Mouse (Mus musculus) adrenal gland, postnatal 36 days (tissue): ENCODE data around the gene Vmn1r227. TPM values are rescaled to one million over a fixed set of nuclear protein-coding genes. Genes with fewer than 3 reads are reported as not detected.

Experiments used
- DNase-seq, 2 experiments: peaks; one replicate each; pipeline ENCODE4 v3.0.0; 2021; ENCODE audit warnings: mixed read lengths in 1 of 2
- long read RNA-seq, 2 experiments: library from polyadenylated mRNA; stranded (forward); transcript quantifications; one replicate each; pipeline ENCODE4 v2.0.0; 2021; ENCODE audit warnings: borderline sequencing depth in 2 of 2
- total RNA-seq, 2 experiments: library from RNA; stranded (reverse); gene quantifications; 2 replicates each; pipeline ENCODE4 v1.2.3; 2021

Gene Vmn1r227
- not detected for total RNA-seq
- long read RNA-seq, experiment 1 = 0 reads
- long read RNA-seq, experiment 2 = 0 reads

DNA sequence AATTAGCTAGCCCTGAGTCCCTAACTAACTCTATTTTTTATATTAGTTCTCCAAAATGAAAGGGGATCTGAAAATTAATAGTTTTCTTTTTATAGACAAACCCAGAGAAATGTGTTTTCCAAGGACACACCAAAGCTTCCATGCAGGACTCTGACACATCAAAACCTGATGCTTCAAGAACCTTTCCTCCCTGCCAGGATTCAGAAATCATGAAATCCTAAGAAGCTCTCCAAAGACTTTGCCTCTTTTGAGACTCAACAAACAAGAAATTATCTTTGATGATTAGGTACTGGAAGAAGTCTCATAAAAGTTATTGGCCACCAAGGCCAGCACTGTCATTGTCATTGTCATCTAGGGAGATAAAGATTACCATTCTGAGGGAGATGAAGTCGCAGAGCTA, at the start of gene Vmn1r227:
TSS of gene Vmn1r227 (plus strand) at position 301 of the 400 bp plus-strand sequence.
- no peak for DNase-seq

DNA sequence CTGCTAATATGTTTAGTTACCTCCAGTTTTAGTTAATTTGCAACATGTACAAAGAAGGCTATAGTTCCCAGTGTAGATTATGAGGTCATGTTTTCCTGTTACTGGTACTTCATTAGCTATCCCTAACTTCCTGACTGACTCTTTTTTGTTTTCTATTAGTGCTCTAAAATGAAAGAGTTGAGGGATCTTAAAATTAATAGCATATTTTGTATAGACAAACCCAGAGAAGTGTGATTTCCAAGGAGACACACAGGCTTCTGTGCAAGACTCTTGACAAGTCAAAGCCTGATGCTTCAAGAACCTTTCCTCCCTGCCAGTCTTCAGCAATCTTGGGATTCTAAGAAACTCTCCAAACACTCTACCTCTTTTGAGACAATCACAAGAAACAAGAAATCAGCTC, 47.1 kb upstream of the Vmn1r227 start, which contains the start of gene Vmn1r226:
TSS of gene Vmn1r226 (plus strand) at position 301 of the 400 bp plus-strand sequence.
- no peak for DNase-seq

- DNase-seq = no peak
These were observed 56.4 kb downstream of the Vmn1r227 start, which contains the start of gene Vmn1r228 for GRCm38 (mm10) chr17:20786057-20786456. Gene Vmn1r228, minus strand, starts transcription at chr17:20786157.

Other genes starting within 250 kb of the Vmn1r227 start
- not detected for gene Vmn2r108, start 248.5 kb upstream of the Vmn1r227 start, total RNA-seq
- not detected for gene Vmn1r225, start 231.7 kb upstream of the Vmn1r227 start, total RNA-seq
- not detected for gene Vmn2r109, start 165.1 kb upstream of the Vmn1r227 start, total RNA-seq
- not detected for gene Vmn2r110, start 133.4 kb upstream of the Vmn1r227 start, total RNA-seq
- not detected for gene Fpr-rs3, start 105.0 kb upstream of the Vmn1r227 start, total RNA-seq
- not detected for gene Vmn1r226, start 47.0 kb upstream of the Vmn1r227 start, total RNA-seq
- not detected for gene Vmn1r228, start 56.3 kb downstream of the Vmn1r227 start, total RNA-seq
- gene Vmn1r229, start 81.7 kb downstream of the Vmn1r227 start, total RNA-seq = not detected
- gene Vmn1r230, start 110.6 kb downstream of the Vmn1r227 start, total RNA-seq = not detected
- gene Vmn1r231, start 175.2 kb downstream of the Vmn1r227 start, total RNA-seq = not detected
- gene Vmn1r232, start 189.9 kb downstream of the Vmn1r227 start, total RNA-seq = not detected
- gene Ppp2r1a, start 215.5 kb downstream of the Vmn1r227 start, total RNA-seq = 100 to 1,000 TPM; 261 to 332 TPM